Mouse (Mus musculus) embryonic fibroblast, embryonic 13.5 days (primary cell): Measurements from ENCODE around the gene Fto. TPM values are rescaled to one million over a fixed set of nuclear protein-coding genes. Genes with fewer than 3 reads are reported as not detected.

ENCODE experiments used
- H3K27ac ChIP-seq: 2 replicates; pipeline ENCODE4 v1.5.1; 2012; ENCODE audit warnings: low read length, control low read depth, inconsistent platforms; ENCODE audit not compliant: insufficient read depth
- H3K4me1 ChIP-seq: 2 replicates; pipeline ENCODE4 v1.6.1; 2011; ENCODE audit warnings: low read length; ENCODE audit not compliant: control insufficient read depth, insufficient read depth
- H3K4me3 ChIP-seq: 2 replicates; pipeline ENCODE4 v1.5.1; 2011; ENCODE audit warnings: mild to moderate bottlenecking, control low read depth, low read length; ENCODE audit not compliant: insufficient read depth
- CTCF ChIP-seq: IDR thresholded peaks from 2 replicates; pipeline ENCODE4 v1.5.1; 2011; ENCODE audit warnings: mild to moderate bottlenecking, control low read depth, low read length, moderate library complexity, borderline replicate concordance; ENCODE audit not compliant: insufficient read depth
- POLR2A ChIP-seq: IDR thresholded peaks from 2 replicates; pipeline ENCODE4 v1.6.1; 2011; ENCODE audit warnings: low read depth, mild to moderate bottlenecking, control low read depth, low read length, moderate library complexity
- polyA plus RNA-seq: library from polyadenylated mRNA; stranded (reverse); fragments of >200 nt; gene quantifications from 2 replicates; pipeline ENCODE4 v1.2.4, GENCODE M21; 2011; ENCODE audit warnings: low read depth; ENCODE audit not compliant: missing spikeins, insufficient read length

Fto gene
- polyA plus RNA-seq, 1 experiment = 71.5 TPM

GRCm38 (mm10) chr8:91529699-91530098 lies 216.4 kb downstream of the Fto start:
- no peak overlapping the region for H3K27ac ChIP-seq
- no peaks in the 10 kb centered on the region; the same call in 1 of the 2 replicates for H3K4me1 ChIP-seq
- TF ChIP-seq CTCF = no peak
- no peak for TF ChIP-seq POLR2A
- no peak overlapping the region for H3K4me3 ChIP-seq

- Histone ChIP-seq H3K27ac (no peak overlapping the region), H3K4me1 (no peaks in the 10 kb centered on the region), H3K4me3 (no peak overlapping the region)
- no peak for TF ChIP-seq POLR2A
- TF ChIP-seq CTCF = no peak
Measured at GRCm38 (mm10) chr8:91530656-91531055, 217.3 kb downstream of the Fto start.

- Histone ChIP-seq H3K4me1 (no peaks in the 10 kb centered on the region), H3K4me3 (no peak overlapping the region), H3K27ac (no peak overlapping the region)
- TF ChIP-seq POLR2A = no peak
- peak; percentile 68; the same call in 1 of the 2 replicates for TF ChIP-seq CTCF
Measured at GRCm38 (mm10) chr8:91531971-91532370, 218.6 kb downstream of the Fto start.

- TF ChIP-seq POLR2A (no peak), CTCF (no peak)
- no peaks in the 10 kb centered on the region for H3K4me1 ChIP-seq
- no peak overlapping the region for H3K27ac ChIP-seq
- no peak overlapping the region for H3K4me3 ChIP-seq
Measured at GRCm38 (mm10) chr8:91532671-91533436, 219.5 kb downstream of the Fto start.

- TF ChIP-seq POLR2A (no peak), CTCF (no peak)
- Histone ChIP-seq H3K27ac (no peak overlapping the region), H3K4me1 (peaks cover 3% of the 10 kb centered on the region; the same call in 1 of the 2 replicates), H3K4me3 (no peak overlapping the region)
Measured at GRCm38 (mm10) chr8:91534752-91535151, 221.4 kb downstream of the Fto start.

- Histone ChIP-seq H3K4me1 (peaks cover 3% of the 10 kb centered on the region; the same call in 1 of the 2 replicates), H3K27ac (no peak overlapping the region), H3K4me3 (no peak overlapping the region)
- no peak for TF ChIP-seq CTCF
- TF ChIP-seq POLR2A = no peak
Measured at GRCm38 (mm10) chr8:91538109-91538508, 224.8 kb downstream of the Fto start.

- Histone ChIP-seq H3K4me3 (no peak overlapping the region), H3K27ac (no peak overlapping the region), H3K4me1 (peaks cover 3% of the 10 kb centered on the region; the same call in 1 of the 2 replicates)
- TF ChIP-seq CTCF = no peak
- no peak for TF ChIP-seq POLR2A
Measured at GRCm38 (mm10) chr8:91538892-91539291, 225.6 kb downstream of the Fto start.

- Histone ChIP-seq H3K4me1 (peaks cover 3% of the 10 kb centered on the region; the same call in 1 of the 2 replicates), H3K4me3 (no peak overlapping the region), H3K27ac (no peak overlapping the region; the same call in 1 of the 2 replicates)
- TF ChIP-seq POLR2A (no peak), CTCF (no peak)
Measured at GRCm38 (mm10) chr8:91539586-91539985, 226.3 kb downstream of the Fto start.

- no peak overlapping the region for H3K4me3 ChIP-seq
- TF ChIP-seq POLR2A (no peak), CTCF (no peak)
- no peak overlapping the region for H3K27ac ChIP-seq
- H3K4me1 ChIP-seq = peaks cover 9% of the 10 kb centered on the region; the same call in 1 of the 2 replicates
Measured at GRCm38 (mm10) chr8:91541229-91541628, 227.9 kb downstream of the Fto start.

GRCm38 (mm10) chr8:91545561-91545960 lies 232.2 kb downstream of the Fto start:
- TF ChIP-seq POLR2A (no peak), CTCF (no peak)
- Histone ChIP-seq H3K27ac (no peak overlapping the region), H3K4me1 (peaks cover 6% of the 10 kb centered on the region; the same call in 1 of the 2 replicates), H3K4me3 (no peak overlapping the region)
